Mouse (Mus musculus) spleen, postnatal 14 days (tissue): ENCODE results near the gene Cd63.
A peak's percentile ranks its signal among the peaks of the same experiment; 100 is the strongest.

Experiments
- DNase-seq, 2 experiments: peaks; one replicate each; pipeline ENCODE4 v3.0.0; 2021 to 2022; ENCODE audit warnings: low spot score in 2 of 2

Gene Cd63

DNA sequence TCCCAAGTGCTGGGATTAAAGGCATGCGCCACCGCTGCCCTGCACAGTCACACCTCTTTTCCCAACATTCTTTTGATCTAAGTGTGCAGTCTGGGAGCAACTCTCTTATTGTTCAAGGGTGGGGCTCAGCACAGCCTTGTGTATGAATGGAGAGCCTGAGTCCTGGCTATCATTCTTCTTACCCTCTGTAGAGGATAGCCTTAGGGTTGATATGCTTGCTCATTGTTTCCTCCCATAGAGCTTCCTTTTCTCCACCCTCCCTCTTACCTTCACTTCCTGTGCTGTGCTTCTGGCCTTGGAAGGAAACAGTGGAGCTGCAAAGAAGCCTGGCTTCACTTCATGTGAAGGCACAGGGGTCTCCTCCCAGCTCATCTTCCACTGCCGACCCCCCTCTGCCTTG is at the start of gene Cd63:
Cd63 (plus strand) TSS at position 292 of the 400 bp plus-strand sequence.
- no peak for DNase-seq

DNA sequence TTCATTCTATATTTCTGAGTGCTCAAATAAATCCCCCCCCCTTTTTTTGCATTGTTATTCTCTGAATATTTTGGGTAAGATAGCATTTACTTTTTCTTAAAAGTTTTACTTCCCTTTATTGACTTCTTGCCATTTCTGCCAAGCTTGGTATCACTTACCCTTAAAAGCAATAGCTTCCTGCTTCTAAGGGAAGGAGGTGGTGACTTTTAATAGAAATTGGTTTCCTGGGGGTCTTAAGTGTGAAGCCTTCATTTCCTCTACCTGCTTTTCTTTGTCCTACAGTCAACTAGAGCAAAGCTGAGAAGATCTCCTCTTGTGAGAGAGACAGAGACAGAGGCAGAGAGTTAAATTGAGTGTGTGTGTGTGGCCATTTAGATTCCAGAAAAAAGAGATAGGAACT is 39.6 kb upstream of the Cd63 start:
- DNase-seq, result no peak

DNA sequence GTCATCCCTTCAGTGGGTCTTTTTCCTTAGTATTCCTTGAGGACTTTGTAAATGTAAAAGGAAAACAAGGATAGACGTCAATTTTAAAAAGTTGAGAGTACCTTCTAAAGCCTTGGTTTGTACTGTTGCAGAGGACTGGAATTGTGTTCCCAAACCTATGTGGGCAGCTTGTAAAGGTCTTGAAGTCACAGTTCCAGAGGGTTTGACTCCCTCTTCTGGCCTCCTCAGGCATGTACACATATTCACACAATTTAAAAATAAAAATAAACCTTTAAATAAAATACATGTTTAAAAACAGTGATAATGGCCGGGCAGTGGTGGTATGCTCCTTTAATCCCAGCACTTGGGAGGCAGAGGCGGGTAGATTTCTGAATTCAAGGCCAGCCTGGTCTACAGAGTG is 34.7 kb upstream of the Cd63 start:
- DNase-seq, result no peak

DNA sequence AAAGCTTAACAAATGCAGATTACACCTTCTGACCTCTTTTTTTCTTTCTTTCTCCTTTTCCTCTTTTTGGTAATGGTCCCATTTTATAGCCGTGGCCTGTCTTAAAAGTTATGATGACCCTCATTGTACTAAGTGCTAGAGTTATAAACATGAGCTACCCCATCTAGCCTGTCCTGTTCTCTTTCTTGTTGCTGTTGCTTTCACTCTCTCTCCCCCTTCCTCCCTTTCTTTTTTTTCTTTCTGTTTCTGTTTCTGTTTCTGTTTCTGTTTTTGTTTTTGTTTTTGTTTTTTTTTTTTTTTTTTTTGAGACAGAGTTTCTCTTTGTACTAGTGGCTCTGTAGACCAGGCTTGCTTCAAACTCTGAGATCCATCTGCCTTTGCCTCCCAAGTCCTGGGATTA is 34.3 kb upstream of the Cd63 start:
- no peak for DNase-seq

DNA sequence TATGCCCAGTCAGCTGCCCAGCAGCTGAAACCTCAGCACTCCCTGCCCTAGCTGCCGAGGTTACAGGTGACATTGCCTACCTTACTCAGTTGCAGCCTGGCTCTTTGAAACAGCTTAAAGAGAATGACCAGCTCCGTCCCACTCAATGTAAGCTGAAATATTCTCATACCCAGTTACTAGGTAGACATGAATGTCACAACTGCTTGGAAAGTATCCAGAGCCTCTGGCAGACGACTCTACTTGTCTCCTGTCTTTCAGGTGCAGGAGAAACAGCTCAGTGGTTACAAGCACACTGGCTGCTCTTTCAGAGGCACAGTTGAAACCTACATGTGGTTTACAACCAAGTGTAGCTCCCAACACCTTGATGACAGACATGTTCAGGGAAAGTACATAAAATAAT is 30.4 kb upstream of the Cd63 start:
- DNase-seq, result no peak

DNA sequence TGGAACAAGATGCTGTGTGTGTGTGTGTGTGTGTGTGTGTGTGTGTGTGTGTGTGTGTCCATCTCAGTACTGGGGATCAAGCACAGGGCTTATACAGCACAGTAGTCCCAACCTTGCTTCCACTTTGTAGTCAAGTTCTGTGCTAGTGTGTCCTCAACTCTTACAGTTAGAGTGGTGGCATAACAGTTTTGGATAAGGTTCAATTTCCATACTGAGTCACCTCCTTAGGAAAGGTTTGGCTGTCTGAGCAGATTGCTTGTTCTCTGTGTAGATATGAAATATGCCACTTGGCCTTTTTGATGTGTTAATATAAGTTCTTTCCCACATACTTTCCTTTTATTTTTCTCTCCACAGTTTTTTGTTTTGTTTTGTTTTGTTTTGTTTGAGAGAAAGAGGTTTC is 22.5 kb upstream of the Cd63 start:
- no peak for DNase-seq

DNA sequence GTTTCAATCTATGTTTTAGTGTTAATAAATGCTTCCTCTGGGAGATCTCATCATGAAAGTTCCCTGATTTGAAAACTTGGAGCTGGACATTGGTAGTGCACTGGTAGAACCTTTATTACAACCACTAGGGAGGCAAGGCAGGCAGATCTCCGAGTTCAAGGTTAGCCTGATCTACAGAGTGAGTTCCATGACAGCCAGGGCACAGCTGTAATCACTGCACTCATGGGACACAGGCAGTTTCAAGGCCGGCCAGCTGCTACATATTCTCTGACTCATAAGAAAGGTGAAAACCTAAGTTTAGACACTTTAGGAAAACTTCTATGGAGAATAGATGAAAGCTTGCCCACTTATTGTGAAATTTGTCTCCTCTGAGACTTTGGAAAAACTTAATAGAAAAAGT is 22.0 kb upstream of the Cd63 start:
- DNase-seq, result no peak

DNA sequence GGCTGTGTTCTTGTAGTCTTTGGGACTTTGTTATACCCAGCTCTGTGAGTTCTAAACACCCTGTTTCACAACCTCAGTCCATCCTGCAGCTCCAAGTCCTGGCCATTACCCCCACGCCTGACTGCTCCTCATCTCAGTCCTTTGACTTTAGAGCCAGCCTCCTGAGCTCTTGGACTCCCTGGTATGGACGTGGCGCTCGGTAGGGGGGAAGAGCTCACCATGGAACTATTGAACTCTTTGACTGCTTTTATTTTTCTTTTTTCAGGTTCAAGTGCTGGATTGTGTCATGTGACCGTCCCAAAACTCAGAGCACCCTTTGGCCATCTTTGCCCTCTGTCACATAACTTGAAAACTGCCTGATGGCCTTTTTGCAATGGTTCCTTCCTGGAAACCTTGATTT is 18.7 kb upstream of the Cd63 start:
- DNase-seq, result no peak

DNA sequence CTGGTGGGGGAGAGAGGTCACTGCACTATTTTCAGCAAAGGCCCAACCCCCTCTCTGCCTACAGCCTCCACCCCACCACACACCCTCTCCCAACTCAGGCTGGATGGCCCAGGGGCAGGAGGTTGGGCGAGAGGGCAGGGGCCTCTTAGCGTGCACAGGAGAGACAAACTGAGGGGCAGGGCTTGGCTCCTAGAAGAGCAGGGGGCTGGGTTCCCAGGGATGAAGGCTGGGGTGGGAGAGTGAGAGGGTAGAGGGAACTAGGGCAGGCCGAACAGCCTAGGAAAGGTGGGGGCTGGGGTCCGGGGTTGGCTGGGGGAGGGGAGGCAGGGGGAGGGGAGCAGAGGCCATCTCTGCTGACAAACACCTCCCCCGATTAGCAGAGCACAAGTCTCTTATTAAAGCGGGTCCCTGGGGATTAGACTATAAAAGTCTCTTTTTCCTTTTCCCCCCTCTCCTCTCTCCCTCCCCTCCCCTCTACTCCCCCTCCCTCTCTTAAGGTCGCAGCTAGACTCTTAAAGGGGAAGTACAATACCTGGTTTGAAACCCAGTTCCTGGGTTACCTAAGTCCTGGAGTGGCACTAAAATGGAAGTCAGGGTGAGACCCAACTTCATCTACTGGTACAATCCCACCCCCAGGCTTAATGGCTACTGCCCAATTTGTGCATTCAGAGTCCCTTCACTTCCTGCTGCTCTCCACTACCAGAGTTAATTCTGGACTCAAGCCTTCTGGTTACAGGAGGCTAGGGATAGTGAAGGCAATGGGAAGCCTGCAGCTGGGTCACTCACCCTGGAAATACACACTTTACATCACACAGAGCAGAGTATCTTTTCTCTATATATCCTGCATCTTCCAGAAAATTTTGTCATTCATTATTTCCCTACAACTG is 11.6 kb upstream of the Cd63 start:
- DNase-seq, result no peak

DNA sequence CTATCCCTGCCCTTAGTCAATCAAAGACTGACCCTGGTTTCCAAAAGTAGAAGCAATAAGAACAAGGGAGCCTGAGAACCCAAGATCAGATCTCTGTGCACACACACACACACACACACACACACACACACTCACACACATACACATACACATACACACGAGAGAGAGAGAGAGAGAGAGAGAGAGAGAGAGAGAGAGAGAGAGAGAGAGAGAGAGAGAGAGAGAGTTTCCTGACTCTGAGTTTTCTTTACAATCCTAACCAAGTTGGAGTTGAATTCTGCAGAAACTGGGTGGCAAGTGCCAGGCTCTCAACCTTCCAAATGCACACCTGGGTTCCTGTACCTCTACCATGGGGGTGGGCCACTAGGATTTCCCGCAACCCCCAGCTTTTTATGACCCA is 10.9 kb upstream of the Cd63 start:
- DNase-seq, result no peak

DNA sequence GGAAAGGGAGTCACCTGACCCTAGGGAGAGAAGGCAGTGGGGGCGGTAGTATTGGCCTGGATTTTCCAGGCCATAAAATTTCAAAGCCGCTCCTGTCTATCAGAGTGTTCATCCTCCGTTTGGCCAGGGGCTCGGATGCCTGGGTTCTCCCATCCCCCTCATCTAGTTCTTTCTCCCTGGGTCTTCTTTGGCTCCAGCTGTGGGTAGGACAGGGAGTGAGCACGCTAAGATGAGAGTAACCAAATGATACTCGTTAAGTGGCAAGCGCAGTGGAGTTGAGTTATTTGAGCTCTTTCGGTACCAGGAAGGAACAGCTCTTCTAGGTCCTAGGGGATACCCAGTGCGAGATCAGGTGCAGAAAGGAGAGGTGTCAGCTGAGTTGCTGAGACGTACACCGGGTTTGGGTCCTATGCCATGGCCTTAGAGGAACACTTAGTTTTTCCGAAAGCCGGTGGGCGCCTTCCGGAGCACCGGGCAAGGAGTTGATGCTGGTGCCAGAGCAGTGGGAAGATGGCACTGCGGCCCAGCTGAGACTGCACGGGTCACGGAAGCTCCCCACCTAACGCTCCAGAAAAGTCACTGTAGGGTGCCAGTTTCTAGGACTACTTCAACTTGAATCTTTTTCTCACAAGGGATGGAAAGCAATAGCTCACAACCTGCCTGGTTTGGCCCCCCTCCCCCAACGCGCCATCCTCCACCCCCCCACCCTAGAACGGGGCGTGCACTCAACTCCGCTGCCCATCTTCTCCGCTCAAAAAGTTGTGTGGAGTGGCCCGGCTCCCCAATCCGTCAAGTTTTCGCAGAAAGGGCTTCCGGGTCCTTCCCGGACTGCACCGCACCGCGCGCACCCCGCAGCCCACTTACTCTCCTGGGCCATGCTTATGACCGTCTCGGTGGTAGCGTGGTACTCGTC is 10.2 kb upstream of the Cd63 start:
- DNase-seq, result no peak

DNA sequence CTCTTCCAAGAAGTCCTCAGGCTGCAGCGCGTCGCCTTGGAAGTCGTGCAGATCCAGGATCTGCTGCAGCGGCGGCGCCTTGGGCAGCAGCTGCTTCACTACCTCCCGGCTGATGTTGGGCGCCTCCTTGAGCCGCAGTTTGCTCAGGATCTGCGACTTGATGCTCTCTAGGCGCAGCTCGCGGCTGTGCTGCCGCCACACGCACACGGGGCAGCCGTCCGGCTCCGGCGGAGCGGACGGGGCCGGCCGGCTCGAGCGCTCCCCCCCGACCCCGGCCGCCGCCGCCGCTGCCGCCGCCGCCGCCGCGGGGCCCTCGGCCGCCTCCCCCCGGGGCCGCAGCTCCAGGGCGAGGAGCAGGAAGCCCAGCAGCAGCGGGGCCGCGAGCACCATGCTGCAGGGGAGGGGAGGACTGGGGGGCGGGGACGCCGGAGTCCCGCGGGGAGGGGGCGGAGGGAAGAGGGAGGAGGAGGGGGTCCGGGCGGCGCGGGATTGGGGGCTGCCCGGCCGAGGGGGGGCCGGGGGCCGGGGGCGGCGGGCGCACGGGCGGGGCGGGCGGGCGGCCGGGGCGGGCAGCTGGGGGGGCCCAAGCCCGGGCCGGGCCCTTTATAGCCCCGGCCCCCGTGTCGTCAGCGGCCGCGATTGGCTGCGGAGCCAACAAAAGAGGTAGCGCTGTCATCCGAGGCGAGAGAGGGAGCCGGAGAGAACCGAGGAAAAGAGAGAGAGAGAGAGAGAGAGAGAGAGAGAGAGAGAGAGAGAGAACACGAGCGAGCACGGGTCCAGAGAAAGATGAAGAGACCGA is 9.3 kb upstream of the Cd63 start, which contains the start of gene Gdf11:
Gdf11 (minus strand) TSS at position 423 of the 799 bp plus-strand sequence.
- no peak for DNase-seq

DNA sequence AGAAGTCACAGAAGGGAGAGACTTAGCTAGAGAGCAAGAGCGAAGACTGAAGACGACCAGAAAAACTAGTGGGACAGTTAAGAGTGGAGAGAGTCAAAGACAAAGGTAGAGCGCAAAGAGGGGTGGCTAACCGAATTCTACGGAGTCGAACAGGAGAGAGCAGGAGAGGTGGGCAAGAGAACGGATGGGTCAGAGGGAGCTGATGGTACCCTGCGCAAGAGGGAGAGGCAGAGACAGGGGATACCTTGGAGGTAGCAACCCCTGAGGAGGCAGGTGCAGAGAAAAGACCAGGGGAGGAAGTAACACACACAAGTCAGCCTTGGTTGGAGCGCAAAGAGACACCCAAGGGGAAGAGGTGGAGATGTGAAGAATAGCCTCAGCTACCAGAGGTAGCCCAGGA is 8.5 kb upstream of the Cd63 start:
- DNase-seq, result no peak

DNA sequence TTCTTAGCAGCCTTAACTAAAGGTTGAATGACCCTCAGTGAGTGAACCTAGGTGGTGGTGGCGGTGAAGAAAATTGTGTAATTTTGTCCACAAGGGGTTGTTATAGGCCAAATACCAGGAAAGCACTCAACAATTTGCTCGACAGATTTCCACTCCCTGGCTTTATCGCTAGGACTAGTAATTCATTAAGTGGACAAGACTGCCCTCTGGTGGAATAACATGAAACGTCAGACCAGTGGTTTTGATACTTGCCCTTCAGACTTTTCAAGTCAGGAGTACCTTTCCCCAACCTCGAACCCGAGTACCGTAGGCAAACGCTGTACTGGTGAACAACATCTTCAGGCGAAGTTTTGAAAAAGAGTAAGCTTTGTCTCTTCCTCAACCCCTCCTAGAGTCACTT is 5.4 kb upstream of the Cd63 start:
- peak in 1 of 2 experiments; percentile 62 for DNase-seq

DNA sequence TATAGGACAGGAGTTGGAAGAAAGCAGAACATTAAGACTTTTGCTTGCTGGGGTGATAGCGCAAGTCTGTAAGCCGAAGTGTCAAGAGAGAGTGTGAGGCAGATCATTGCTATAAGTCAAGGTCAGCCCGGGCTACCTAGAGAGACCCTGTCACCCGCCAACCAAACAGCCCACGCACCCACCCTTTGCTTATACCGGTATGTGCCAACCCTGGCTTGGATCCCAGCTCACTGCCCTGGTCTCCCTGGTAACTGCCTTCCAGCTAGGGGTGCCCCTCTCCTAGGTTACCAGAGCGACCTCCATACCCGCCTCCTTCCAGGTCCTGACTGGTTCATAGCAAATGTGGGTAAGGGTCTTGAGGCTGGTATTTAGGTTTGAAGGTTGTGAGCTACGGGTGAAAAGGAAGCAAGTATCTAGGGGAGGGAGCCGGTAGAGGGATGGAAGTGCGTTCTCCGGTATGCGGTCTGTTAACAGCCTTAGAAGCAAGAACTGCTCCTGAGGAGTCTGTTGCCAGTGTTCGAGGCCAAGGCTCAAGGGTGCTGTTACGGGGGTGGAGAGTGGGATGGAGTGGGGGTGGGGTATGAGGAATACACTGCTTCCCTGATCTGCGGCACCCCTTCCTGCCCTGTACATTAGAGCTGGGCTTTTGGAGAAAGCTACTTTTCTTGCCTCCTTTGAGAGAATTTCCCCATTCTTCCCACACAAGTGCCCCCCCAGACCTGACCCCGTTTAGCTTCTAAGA is 4.7 kb upstream of the Cd63 start:
- DNase-seq, result no peak

DNA sequence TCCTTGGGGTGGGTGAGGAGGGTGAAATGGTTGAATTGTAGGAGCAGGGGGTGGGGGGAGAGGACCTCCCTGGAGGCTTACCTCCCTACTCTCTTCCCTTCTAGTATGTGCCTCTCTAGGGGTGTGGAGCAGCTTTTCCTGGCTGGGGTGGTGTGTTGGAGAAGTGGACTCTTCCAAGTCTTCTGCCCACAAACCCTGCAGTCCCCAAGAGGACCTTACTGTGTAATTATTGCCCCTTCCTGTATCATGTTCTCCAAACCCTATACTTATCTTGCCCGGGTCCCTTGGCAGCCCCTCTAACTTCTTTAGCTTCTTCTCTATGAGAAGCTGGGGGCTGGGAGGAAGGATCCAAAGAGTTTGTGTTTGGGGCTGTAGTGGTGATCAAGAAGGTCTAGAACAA is 4.0 kb upstream of the Cd63 start:
- no peak for DNase-seq

DNA sequence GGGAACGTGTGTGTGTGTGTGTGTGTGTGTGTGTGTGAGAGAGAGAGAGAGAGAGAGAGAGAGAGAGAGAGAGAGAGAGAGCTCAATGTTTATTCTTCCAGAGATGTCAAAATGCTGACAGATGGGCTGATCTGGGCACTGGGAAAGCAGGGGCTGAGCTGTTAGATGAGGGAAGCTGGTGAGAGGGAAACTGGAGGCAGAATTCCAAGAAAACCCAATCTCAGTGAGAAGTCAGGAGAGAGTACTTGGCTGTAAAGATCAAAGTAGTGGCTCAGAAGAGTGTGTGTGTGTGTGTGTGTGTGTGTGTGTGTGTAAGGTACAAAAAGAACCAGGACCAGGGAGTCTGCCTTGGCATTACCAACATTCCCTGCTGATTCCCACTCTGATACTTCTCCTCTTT is 3.3 kb upstream of the Cd63 start:
- no peak for DNase-seq

DNA sequence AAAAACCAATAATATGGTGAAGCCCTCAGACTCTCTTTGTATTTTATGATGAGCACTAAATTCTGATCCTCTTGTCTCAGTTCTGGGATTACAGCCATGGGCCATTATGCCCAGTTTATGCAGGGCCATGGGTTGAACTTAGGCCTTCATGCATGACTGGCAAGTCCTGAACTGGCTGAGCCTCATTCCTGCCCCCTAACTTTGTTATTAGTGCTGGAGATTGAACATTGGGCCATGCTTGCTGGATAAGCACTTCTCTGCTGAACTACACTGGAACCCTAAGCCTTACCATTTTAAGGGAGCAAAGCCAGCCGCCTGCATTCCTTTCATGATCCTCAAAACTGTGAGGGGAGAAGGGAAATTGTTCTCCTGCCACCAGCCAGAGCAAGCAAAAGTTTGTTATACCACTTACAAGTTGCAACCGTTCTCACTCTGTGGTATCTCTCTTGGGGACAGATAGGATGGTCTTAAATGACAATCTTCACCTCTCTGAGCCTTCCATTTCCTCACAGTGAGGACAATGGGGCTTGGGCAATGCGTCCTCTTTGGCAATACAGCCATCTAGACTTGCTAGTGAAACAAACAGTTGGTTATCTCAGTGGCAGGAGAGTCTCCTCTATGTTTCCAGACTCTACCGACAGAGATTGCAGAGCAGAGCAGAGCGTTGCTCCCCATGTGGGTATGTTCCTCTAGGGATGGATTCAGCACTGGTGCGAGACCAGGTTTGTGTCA is 864 bp upstream of the Cd63 start:
- no peak for DNase-seq

DNA sequence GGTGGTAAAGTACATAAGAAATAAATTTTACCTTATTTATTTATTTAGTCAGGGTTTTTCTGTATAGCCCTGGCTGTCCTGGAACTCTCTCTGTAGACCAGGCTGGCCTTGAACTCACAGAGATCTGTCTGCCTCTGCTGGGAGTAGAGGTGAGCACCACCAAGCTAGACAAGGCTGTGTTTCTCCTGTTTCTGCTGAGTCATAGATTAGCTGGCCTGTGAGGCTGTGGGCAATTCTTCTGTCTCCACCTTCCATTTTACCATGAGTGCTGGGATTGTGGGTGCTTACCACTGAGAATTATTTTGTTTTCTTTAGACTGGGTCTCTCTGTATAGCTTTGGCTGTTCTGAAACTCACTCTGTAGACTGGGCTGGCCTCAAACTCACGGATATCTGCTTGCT is 620 bp downstream of the Cd63 start:
- no peak for DNase-seq

DNA sequence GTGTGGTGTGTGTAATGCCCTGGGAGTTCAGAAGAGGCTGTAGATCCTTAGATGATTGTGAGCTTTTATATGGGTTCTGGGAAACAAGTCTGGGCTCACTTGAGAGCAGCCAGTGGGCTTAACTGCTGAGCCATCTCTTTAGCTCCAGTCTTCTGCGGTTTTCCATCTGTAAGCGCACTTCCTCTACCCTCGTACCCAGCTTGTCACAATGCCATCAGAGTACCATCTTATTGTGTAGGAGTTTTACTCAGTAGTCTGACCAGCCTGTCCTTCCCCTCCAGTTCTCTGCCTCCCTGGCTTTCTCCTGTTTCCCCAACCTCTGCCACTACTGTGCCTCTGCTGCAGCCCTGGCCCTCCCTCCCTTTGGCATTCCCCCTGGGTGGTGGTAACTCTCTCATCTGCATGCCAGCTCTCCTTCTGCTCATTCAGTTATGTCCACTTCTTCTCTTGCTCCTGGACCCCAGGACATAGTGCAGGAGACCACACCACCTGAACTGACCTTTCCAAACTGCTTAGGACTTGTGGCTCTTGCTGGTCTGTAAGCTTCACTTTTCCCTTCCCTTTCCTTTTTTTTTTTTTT is 1.7 kb downstream of the Cd63 start:
- no peak for DNase-seq
